Mouse (Mus musculus): ENCODE data around the gene Vmn1r217. TPM values are rescaled to one million over a fixed set of nuclear protein-coding genes. Genes with fewer than 3 reads are reported as not detected.
A peak's percentile ranks its signal among the peaks of the same experiment; 100 is the strongest.
"Not testable (repeated sequence)": the region's sequence is repeated elsewhere in the genome, so short reads cannot be mapped to it uniquely, and the experiment has no call there.

Gene Vmn1r217
- total RNA-seq (2021): not detected
- long read RNA-seq: 0 reads

GRCm38 (mm10) chr13:23118126-23118525, at the start of gene Vmn1r217:
Vmn1r217 (minus strand) TSS chr13:23118226.
- not testable (repeated sequence) for DNase-seq (ENCODE audit: low spot score in 2 of 2)

GRCm38 (mm10) chr13:23166471-23166870, 48.4 kb upstream of the Vmn1r217 start:
- not testable (repeated sequence) for DNase-seq (ENCODE audit: low spot score in 2 of 2)

GRCm38 (mm10) chr13:23159012-23159411, 41.0 kb upstream of the Vmn1r217 start, which contains the start of gene Vmn1r219:
Vmn1r219 (plus strand) TSS chr13:23159312.
- DNase-seq (ENCODE audit: low spot score in 2 of 2): no peak

GRCm38 (mm10) chr13:23157848-23158247, 39.8 kb upstream of the Vmn1r217 start:
- no peak for DNase-seq (ENCODE audit: low spot score in 2 of 2)

GRCm38 (mm10) chr13:23138880-23139279, 20.9 kb upstream of the Vmn1r217 start:
- DNase-seq (ENCODE audit: low spot score in 2 of 2): peak; percentile 19 to 36

- no peak for DNase-seq (ENCODE audit: low spot score in 2 of 2)
Observed at GRCm38 (mm10) chr13:23133501-23133900, 15.5 kb upstream of the Vmn1r217 start.

GRCm38 (mm10) chr13:23133099-23133498, 15.1 kb upstream of the Vmn1r217 start, which contains the start of gene Vmn1r218:
Vmn1r218 (plus strand) TSS chr13:23133155.
- no peak for DNase-seq (ENCODE audit: low spot score in 2 of 2)

GRCm38 (mm10) chr13:23120611-23121010, 2.6 kb upstream of the Vmn1r217 start:
- DNase-seq (ENCODE audit: low spot score in 2 of 2): no peak

- no peak for DNase-seq (ENCODE audit: low spot score in 2 of 2)
Observed at GRCm38 (mm10) chr13:23094386-23094785, 23.6 kb downstream of the Vmn1r217 start.

- DNase-seq (ENCODE audit: low spot score in 2 of 2): no peak
Observed at GRCm38 (mm10) chr13:23069312-23069711, 48.7 kb downstream of the Vmn1r217 start.

GRCm38 (mm10) chr13:23067725-23068124, 50.3 kb downstream of the Vmn1r217 start, which contains the start of gene Vmn1r215:
Vmn1r215 (plus strand) TSS chr13:23068025.
- no peak for DNase-seq (ENCODE audit: low spot score in 2 of 2)

- DNase-seq (ENCODE audit: low spot score in 2 of 2): no peak
Observed at GRCm38 (mm10) chr13:23057778-23058177, 60.2 kb downstream of the Vmn1r217 start.

Other genes starting within 250 kb of the Vmn1r217 start
- not detected for gene Vmn1r212, start 234.0 kb downstream of the Vmn1r217 start, total RNA-seq (2021)
- not detected for gene Vmn1r213, start 110.6 kb downstream of the Vmn1r217 start, total RNA-seq (2021)
- gene Vmn1r214, start 87.8 kb downstream of the Vmn1r217 start, total RNA-seq (2021): not detected
- gene Vmn1r215, start 50.2 kb downstream of the Vmn1r217 start, total RNA-seq (2021): not detected
- gene Vmn1r218, start 14.9 kb upstream of the Vmn1r217 start, total RNA-seq (2021): not detected
- gene Vmn1r219, start 41.1 kb upstream of the Vmn1r217 start, total RNA-seq (2021): not detected
- not detected for gene Vmn1r220, start 69.7 kb upstream of the Vmn1r217 start, total RNA-seq (2021)
- gene Vmn1r221, start 95.9 kb upstream of the Vmn1r217 start, total RNA-seq (2021): not detected
- not detected for gene Vmn1r222, start 117.7 kb upstream of the Vmn1r217 start, total RNA-seq (2021)
- gene Vmn1r223, start 128.9 kb upstream of the Vmn1r217 start, total RNA-seq (2021): not detected

All from layer of hippocampus, postnatal 10 days (tissue).